ENCODE assay signal across 19 mouse cellular contexts in the genomic region with DNA sequence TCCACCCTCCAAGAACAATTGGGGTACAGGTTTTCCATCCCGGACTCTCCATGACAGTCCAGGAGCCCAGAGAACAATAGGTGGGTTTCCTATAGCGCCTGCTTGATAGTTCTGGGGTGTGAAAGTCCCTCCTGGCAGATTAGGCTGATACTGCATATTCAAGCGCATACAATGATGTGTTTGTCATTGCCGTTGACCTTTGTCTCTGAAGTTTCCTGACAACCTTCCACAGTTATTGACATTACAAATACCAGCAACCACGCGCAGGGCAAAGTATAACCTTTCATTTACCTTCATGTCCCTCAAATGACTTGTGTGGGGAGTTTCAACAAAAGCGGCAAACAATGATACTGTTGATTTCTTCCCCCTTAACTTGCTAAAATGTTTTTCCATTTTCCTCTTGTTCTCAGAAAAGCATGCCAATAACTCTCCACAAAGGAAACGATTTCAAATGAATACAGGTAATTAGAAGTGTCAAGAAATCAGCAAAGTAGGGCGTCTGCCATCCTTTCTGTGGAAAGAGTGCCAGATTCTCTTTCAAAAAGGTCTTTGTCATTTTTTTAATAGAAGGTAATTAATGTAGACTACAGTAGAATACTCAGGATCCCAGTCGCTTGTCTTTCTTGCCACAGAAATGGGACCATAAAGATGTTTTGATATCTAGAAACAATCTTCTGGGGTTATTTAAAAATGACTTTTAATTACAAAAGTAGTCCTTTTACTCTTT.
DNase-seq lines count a peak whose midpoint lies in the region; ATAC-seq and TF ChIP-seq lines count a peak whose summit lies in the region.
"Had no signal": no experiment of that assay in that cellular context is flagged by ENCODE, and none has a peak within 500 bp of the region (broad histone marks: within the 10 kb centered on the region; RNA-seq: fewer than 3 reads in every experiment).

No protein-coding gene starts in this region.

- WGBS in liver, adult 2 months = 22% methylated on average over 10 of the region's 10 CpGs
- WGBS in stomach, embryonic 14.5 days = 53% methylated on average over 10 of the region's 10 CpGs
- 72% methylated on average over 10 of the region's 10 CpGs for WGBS in cerebellum, adult 2 months
- WGBS in hindbrain, embryonic 16.5 days = 54% methylated on average over 10 of the region's 10 CpGs

- no peaks in the 10 kb centered on the region for H3K27me3 ChIP-seq in liver, adult 2 months (ENCODE audit: control insufficient read depth, insufficient read depth, low read length)
- no peaks in the 10 kb centered on the region for H3K27me3 ChIP-seq in stomach, embryonic 14.5 days (ENCODE audit: control insufficient read depth, insufficient read depth, low read length)
- no peaks in the 10 kb centered on the region for H3K27me3 ChIP-seq in cerebellum, adult 2 months (ENCODE audit: control insufficient read depth, insufficient read depth, low read length)
- H3K27me3 ChIP-seq in hindbrain, embryonic 16.5 days (replicated peaks; ENCODE audit: control insufficient read depth, insufficient read depth, low read length) = no peaks in the 10 kb centered on the region
- H3K27me3 ChIP-seq: embryonic facial prominence, embryonic 15.5 days; midbrain, embryonic 13.5 days had no signal

- no peak for TF ChIP-seq CTCF in brain, embryonic 14.5 days (IDR thresholded peaks at IDR 0.05; ENCODE audit: borderline replicate concordance, extremely low read depth, insufficient read depth, insufficient read length)
- TF ChIP-seq CTCF in liver, adult 2 months (IDR thresholded peaks at IDR 0.05; ENCODE audit: low read depth, low read length) = no peak
- no peak for TF ChIP-seq CTCF in cerebellum, adult 2 months (IDR thresholded peaks at IDR 0.05; ENCODE audit: borderline replicate concordance, insufficient read depth, low read depth, low read length)

- peaks cover 3% of the 10 kb centered on the region; the same call in 1 of the 2 replicates for H3K4me1 ChIP-seq in liver, adult 2 months (ENCODE audit: control insufficient read depth, insufficient read depth, low read length)
- H3K4me1 ChIP-seq in stomach, embryonic 14.5 days (ENCODE audit: control insufficient read depth, insufficient read depth, low read length) = peaks cover 6% of the 10 kb centered on the region; the same call in 1 of the 2 replicates
- no peaks in the 10 kb centered on the region for H3K4me1 ChIP-seq in cerebellum, adult 2 months (ENCODE audit: control insufficient read depth, insufficient read depth, low read length)
- H3K4me1 ChIP-seq in hindbrain, embryonic 16.5 days (ENCODE audit: control insufficient read depth, insufficient read depth, low read depth, low read length) = no peaks in the 10 kb centered on the region
- H3K4me1 ChIP-seq: embryonic facial prominence, embryonic 15.5 days; hindbrain, embryonic 15.5 days; midbrain, embryonic 13.5 days had no signal

- TF ChIP-seq POLR2A in brain, embryonic 14.5 days (IDR thresholded peaks at IDR 0.05; ENCODE audit: borderline replicate concordance, extremely low read depth, insufficient read depth, insufficient read length, poor library complexity, severe bottlenecking) = no peak
- no peak for TF ChIP-seq POLR2A in liver, adult 2 months (IDR thresholded peaks at IDR 0.05; ENCODE audit: extremely low read depth, insufficient read depth, low read length)
- no peak for TF ChIP-seq POLR2A in cerebellum, adult 2 months (IDR thresholded peaks at IDR 0.05; ENCODE audit: borderline replicate concordance, insufficient read depth, low read length)

- peak overlapping the region; percentile 45 for H3K4me3 ChIP-seq in liver, adult 2 months (ENCODE audit: insufficient read depth, low read depth, low read length)
- no peak overlapping the region for H3K4me3 ChIP-seq in stomach, embryonic 14.5 days (ENCODE audit: low read depth, low read length)
- H3K4me3 ChIP-seq in cerebellum, adult 2 months (replicated peaks; ENCODE audit: insufficient read depth, low read depth, low read length) = no peak overlapping the region
- no peak overlapping the region for H3K4me3 ChIP-seq in hindbrain, embryonic 16.5 days (ENCODE audit: low read length)
- H3K4me3 ChIP-seq: embryonic facial prominence, embryonic 15.5 days; heart, embryonic 10.5 days; hindbrain, embryonic 15.5 days; midbrain, embryonic 13.5 days had no signal

- peak; percentile 40 for DNase-seq in embryo, embryonic 10 days (ENCODE audit: low spot score)
- no peak for DNase-seq in embryo, embryonic 9.5 days (ENCODE audit: extremely low spot score)
- peak; percentile 64 for DNase-seq in brain, embryonic 14.5 days (ENCODE audit: low read depth)
- peak; percentile 95 for DNase-seq in liver, adult 2 months (ENCODE audit: extremely low read depth, low read depth, low spot score)
- no peak for DNase-seq in left cerebral cortex, postnatal 36 days (ENCODE audit: low spot score in 2 of 2)
- no peak for DNase-seq in cerebellum, adult 2 months
- DNase-seq: adrenal gland, postnatal 36 days; cerebellum, postnatal 36 days; gastrocnemius, postnatal 25 days; lung, adult 18-20 months; right cerebral cortex, postnatal 14 days; thymus, adult 2 months had no signal

- H3K27ac ChIP-seq in liver, adult 2 months (replicated peaks; ENCODE audit: insufficient read depth, low read depth, low read length) = peak overlapping the region; percentile 94
- H3K27ac ChIP-seq in stomach, embryonic 14.5 days (ENCODE audit: low read length) = no peak overlapping the region
- H3K27ac ChIP-seq in cerebellum, adult 2 months (ENCODE audit: insufficient read depth, low read length) = no peak overlapping the region
- H3K27ac ChIP-seq in hindbrain, embryonic 16.5 days (ENCODE audit: low read depth, low read length) = no peak overlapping the region
- H3K27ac ChIP-seq: embryonic facial prominence, embryonic 15.5 days; heart, embryonic 10.5 days; hindbrain, embryonic 15.5 days; macrophage; midbrain, embryonic 13.5 days had no signal

- H3K79me2 ChIP-seq in liver, adult 2 months (ENCODE audit: control insufficient read depth, insufficient read depth, low read length) = no peaks in the 10 kb centered on the region

- H3K9me3 ChIP-seq in stomach, embryonic 14.5 days (ENCODE audit: control insufficient read depth, low read depth, low read length) = no peaks in the 10 kb centered on the region
- H3K9me3 ChIP-seq in hindbrain, embryonic 16.5 days (ENCODE audit: control insufficient read depth, low read length) = no peaks in the 10 kb centered on the region
- H3K9me3 ChIP-seq: embryonic facial prominence, embryonic 15.5 days; heart, embryonic 10.5 days; hindbrain, embryonic 15.5 days; midbrain, embryonic 13.5 days had no signal

- no peak overlapping the region for H3K4me2 ChIP-seq in stomach, embryonic 14.5 days (replicated peaks; ENCODE audit: low read depth, low read length)
- H3K4me2 ChIP-seq in hindbrain, embryonic 16.5 days (ENCODE audit: low read length) = no peak overlapping the region
- H3K4me2 ChIP-seq: embryonic facial prominence, embryonic 15.5 days; hindbrain, embryonic 15.5 days; midbrain, embryonic 13.5 days had no signal

- intact Hi-C loops in left cerebral cortex, postnatal 36 days (cut with DNase I) = no loop called here

- H3K36me3 ChIP-seq in liver, adult 2 months (ENCODE audit: control insufficient read depth, insufficient read depth, low read length) = no peaks in the 10 kb centered on the region
- H3K36me3 ChIP-seq in stomach, embryonic 14.5 days (ENCODE audit: control insufficient read depth, insufficient read depth, low read length) = no peaks in the 10 kb centered on the region
- no peaks in the 10 kb centered on the region for H3K36me3 ChIP-seq in hindbrain, embryonic 16.5 days (ENCODE audit: control insufficient read depth, insufficient read depth, low read length)
- H3K36me3 ChIP-seq: embryonic facial prominence, embryonic 15.5 days; heart, embryonic 10.5 days; hindbrain, embryonic 15.5 days; midbrain, embryonic 13.5 days had no signal

- H3K9ac ChIP-seq in liver, adult 2 months (ENCODE audit: low read depth, low read length) = no peak overlapping the region
- H3K9ac ChIP-seq in stomach, embryonic 14.5 days (replicated peaks; ENCODE audit: low read depth, low read length) = no peak overlapping the region
- H3K9ac ChIP-seq in hindbrain, embryonic 16.5 days (ENCODE audit: low read depth, low read length) = no peak overlapping the region
- H3K9ac ChIP-seq: embryonic facial prominence, embryonic 15.5 days; hindbrain, embryonic 15.5 days; midbrain, embryonic 13.5 days had no signal

- ATAC-seq in stomach, embryonic 14.5 days (ENCODE audit: insufficient number of reproducible peaks, insufficient read depth, low FRiP score, low read depth) = 0 out of 2 replicates have a peak, but pooled peaks have one; percentile 68
- no peak for ATAC-seq in hindbrain, embryonic 16.5 days
- ATAC-seq: midbrain, embryonic 13.5 days had no signal

Comparison
In these comparisons a context has a peak if more than half of its experiments do, and no peak if none do; other contexts are left out.
1. DNase-seq: peak in embryo, embryonic 10 days (single experiment), brain, embryonic 14.5 days (single experiment) and liver, adult 2 months (single experiment); none in embryo, embryonic 9.5 days (single experiment), left cerebral cortex, postnatal 36 days (0 of 2) and cerebellum, adult 2 months (0 of 2).